Mouse (Mus musculus) C2C12 (cell line): Measurements from ENCODE around the gene Espn.

ENCODE experiments used
- CEBPB ChIP-seq: IDR thresholded peaks from one replicate; pipeline ENCODE4 v1.6.1; 2011; ENCODE audit warnings: low read depth, mild to moderate bottlenecking, control low read depth, moderate library complexity
- CTCF ChIP-seq: IDR thresholded peaks from one replicate; pipeline ENCODE4 v1.5.1; 2011; ENCODE audit not compliant: control insufficient read depth, insufficient read depth, insufficient read length
- MAX ChIP-seq: IDR thresholded peaks from one replicate; pipeline ENCODE4 v1.6.1; 2011; ENCODE audit warnings: mild to moderate bottlenecking, control low read depth
- USF1 ChIP-seq: IDR thresholded peaks from one replicate; pipeline ENCODE4 v1.6.1; 2011; ENCODE audit warnings: low read depth, mild to moderate bottlenecking, control low read depth, moderate library complexity

- TF ChIP-seq CTCF, result no peak
- TF ChIP-seq USF1, result no peak
- TF ChIP-seq CEBPB, result no peak
- no peak for TF ChIP-seq MAX
These were observed 31.0 kb downstream of the Espn start for GRCm38 (mm10) chr4:152121183-152121505.
